30 mouse cellular contexts compared by ENCODE assay signal in genomic region chr6:110653361-110654001, GRCm38 (mm10). TPM values are rescaled to one million over a fixed set of nuclear protein-coding genes. Genes with fewer than 3 reads are reported as not detected.
"Had no signal": no experiment of that assay in that cellular context is flagged by ENCODE, and none has a peak within 500 bp of the region (broad histone marks: within the 10 kb centered on the region; RNA-seq: fewer than 3 reads in every experiment).

No protein-coding gene starts in this region.

- H3K36me3 ChIP-seq: heart, embryonic 13.5 days; heart, embryonic 15.5 days; hindbrain, embryonic 12.5 days; limb, embryonic 13.5 days; limb, embryonic 15.5 days; liver, embryonic 12.5 days had no signal

- H3K4me2 ChIP-seq: heart, embryonic 11.5 days; heart, embryonic 13.5 days; heart, embryonic 15.5 days; hindbrain, embryonic 12.5 days; hindbrain, embryonic 14.5 days; limb, embryonic 13.5 days; limb, embryonic 15.5 days; liver, embryonic 12.5 days had no signal

- H3K9ac ChIP-seq: heart, embryonic 13.5 days; heart, embryonic 15.5 days; hindbrain, embryonic 12.5 days; hindbrain, embryonic 14.5 days; limb, embryonic 13.5 days; limb, embryonic 15.5 days; liver, embryonic 12.5 days; liver, embryonic 14.5 days had no signal

- ATAC-seq: hindbrain, postnatal 0 days; intestine, embryonic 16.5 days; liver, embryonic 12.5 days had no signal

- DNase-seq: gastrocnemius, postnatal 14 days; gastrocnemius, postnatal 36 days; heart, adult 11 months; heart, adult 2 months; heart, postnatal 14 days; heart, postnatal 36 days; kidney, adult 11 months; kidney, adult 2 months; kidney, adult 9 months; kidney, postnatal 10 days; kidney, postnatal 25 days; kidney, postnatal 4 days; left cerebral cortex, postnatal 4 days had no signal

- H3K4me3 ChIP-seq: heart, adult 2 months; heart, embryonic 13.5 days; heart, embryonic 15.5 days; hindbrain, embryonic 12.5 days; layer of hippocampus, adult 2 months; left cerebral cortex, adult 2 months; limb, embryonic 13.5 days; limb, embryonic 15.5 days; liver, embryonic 12.5 days had no signal

- H3K9me3 ChIP-seq: heart, embryonic 13.5 days; heart, embryonic 15.5 days; hindbrain, embryonic 12.5 days; limb, embryonic 13.5 days; limb, embryonic 15.5 days; liver, embryonic 12.5 days had no signal

- H3K27ac ChIP-seq: heart, adult 2 months; heart, embryonic 13.5 days; heart, embryonic 15.5 days; hindbrain, embryonic 12.5 days; hindbrain, embryonic 14.5 days; hindbrain, postnatal 0 days; layer of hippocampus, adult 2 months; left cerebral cortex, adult 2 months; limb, embryonic 13.5 days; limb, embryonic 15.5 days; liver, embryonic 12.5 days; liver, embryonic 14.5 days had no signal

- H3K4me1 ChIP-seq: heart, embryonic 13.5 days; heart, embryonic 15.5 days; hindbrain, embryonic 12.5 days; limb, embryonic 13.5 days; limb, embryonic 15.5 days; liver, embryonic 12.5 days had no signal

RNA-seq across cellular contexts. Expression of gene Grm7, which starts 8.1 kb away (rescaled TPM):
- total RNA-seq: gastrocnemius, adult 18-20 months; gastrocnemius, adult 8-10 months; gastrocnemius, postnatal 36 days; hematopoietic stem cell, adult 5-6 weeks; liver, adult 2 months had no signal
- polyA plus RNA-seq: liver, adult 2 months had no signal
